Mouse (Mus musculus) embryonic facial prominence, embryonic 14.5 days (tissue): ENCODE measurements around the gene Uvssa. TPM values are rescaled to one million over a fixed set of nuclear protein-coding genes. Genes with fewer than 3 reads are reported as not detected.

Experiments used
- ATAC-seq: fragments of 200-750 bp; cut with Nextera tagmentation; 2 replicates; pipeline ENCODE4 v1.8.0; 2017; ENCODE audit warnings: low read depth, moderate number of reproducible peaks, moderate TSS enrichment
- DNase-seq: peaks from one replicate; pipeline ENCODE4 v3.0.0-alpha.2; 2015; ENCODE audit warnings: low spot score
- H3K27ac ChIP-seq: fragments of 300-500 bp; sonication (generic); replicated peaks from 2 replicates; pipeline ENCODE4 v1.5.1; 2014; ENCODE audit warnings: low read depth, mild to moderate bottlenecking, low read length, moderate library complexity
- H3K27me3 ChIP-seq: fragments of 300-500 bp; sonication (generic); replicated peaks from 2 replicates; pipeline ENCODE4 v1.6.1; 2014; ENCODE audit warnings: low read length; ENCODE audit not compliant: control insufficient read depth, insufficient read depth
- H3K36me3 ChIP-seq: fragments of 300-500 bp; sonication (generic); 2 replicates; pipeline ENCODE4 v1.6.1; 2014; ENCODE audit warnings: low read length, mixed read lengths; ENCODE audit not compliant: control insufficient read depth, insufficient read depth
- H3K4me1 ChIP-seq: fragments of 300-500 bp; sonication (generic); 2 replicates; pipeline ENCODE4 v1.6.1; 2014; ENCODE audit warnings: antibody characterized with exemption, low read length; ENCODE audit not compliant: control insufficient read depth, insufficient read depth
- H3K4me2 ChIP-seq: fragments of 300-500 bp; sonication (generic); 2 replicates; pipeline ENCODE4 v1.6.1; 2014; ENCODE audit warnings: low read depth, mild to moderate bottlenecking, low read length, moderate library complexity, mixed read lengths
- H3K4me3 ChIP-seq: fragments of 300-500 bp; sonication (generic); 2 replicates; pipeline ENCODE4 v1.5.1; 2014; ENCODE audit warnings: low read depth, mild to moderate bottlenecking, low read length
- H3K9ac ChIP-seq: fragments of 300-500 bp; sonication (generic); 2 replicates; pipeline ENCODE4 v1.6.1; 2014; ENCODE audit warnings: low read depth, mild to moderate bottlenecking, low read length, moderate library complexity, mixed read lengths
- H3K9me3 ChIP-seq: fragments of 300-500 bp; sonication (generic); 2 replicates; pipeline ENCODE4 v1.6.1; 2016; ENCODE audit warnings: low read length; ENCODE audit not compliant: control insufficient read depth
- WGBS: fragments of 180-500 bp; shearing (Covaris S2); extraction: QIAGEN DNeasy Blood & Tissue Kit; methylation state at CpG from one replicate; pipeline ENCODE4 v1.1.7; 2014; 5-methylcytosine and 5-hydroxymethylcytosine counted together
- polyA plus RNA-seq: library from polyadenylated mRNA; unstranded; fragments of >200 nt; fragmentation: Nextera tagmentation; extraction: Ambion mirVana; gene quantifications from 2 replicates; pipeline ENCODE4 v1.2.1, GENCODE M21; 2014

The Uvssa gene
- polyA plus RNA-seq, 1 experiment from 2014 or later = 7.1 TPM

GRCm38 (mm10) chr5:33442927-33443710 is 64.8 kb downstream of the Uvssa start:
- Histone ChIP-seq H3K4me3 (peak overlapping the region; percentile 29), H3K9me3 (no peaks in the 10 kb centered on the region), H3K4me1 (0 out of 2 replicates have a peak, but pooled peaks cover 2% of the 10 kb centered on the region), H3K9ac (peak overlapping the region; percentile 40), H3K4me2 (peak overlapping the region; percentile 57), H3K36me3 (no peaks in the 10 kb centered on the region), H3K27ac (no peak overlapping the region), H3K27me3 (peaks cover 45% of the 10 kb centered on the region)
- WGBS = 7% methylated on average over 50 of the region's 56 CpGs
- DNase-seq (no peak), ATAC-seq (no peak)

- Histone ChIP-seq H3K9me3 (no peaks in the 10 kb centered on the region), H3K27ac (no peak overlapping the region), H3K4me2 (no peak overlapping the region), H3K36me3 (no peaks in the 10 kb centered on the region), H3K27me3 (peaks cover 45% of the 10 kb centered on the region), H3K9ac (no peak overlapping the region), H3K4me3 (no peak overlapping the region), H3K4me1 (0 out of 2 replicates have a peak, but pooled peaks cover 2% of the 10 kb centered on the region)
- WGBS = 53% methylated on average over 9 of the region's 9 CpGs
- DNase-seq (no peak), ATAC-seq (no peak)
These were observed 65.4 kb downstream of the Uvssa start for GRCm38 (mm10) chr5:33443794-33444193.

GRCm38 (mm10) chr5:33455737-33456136 is 77.4 kb downstream of the Uvssa start:
- DNase-seq = no peak
- Histone ChIP-seq H3K9ac (no peak overlapping the region), H3K36me3 (no peaks in the 10 kb centered on the region)

GRCm38 (mm10) chr5:33458132-33458622 is 79.8 kb downstream of the Uvssa start:
- WGBS = 48% methylated on average over 3 of the region's 3 CpGs
- no peak for DNase-seq
- Histone ChIP-seq H3K27me3 (no peaks in the 10 kb centered on the region), H3K9ac (no peak overlapping the region), H3K9me3 (no peaks in the 10 kb centered on the region), H3K4me1 (no peaks in the 10 kb centered on the region), H3K4me2 (no peak overlapping the region), H3K4me3 (no peak overlapping the region), H3K36me3 (no peaks in the 10 kb centered on the region), H3K27ac (no peak overlapping the region)
- no peak for ATAC-seq

More at GRCm38 (mm10) chr5:33455737-33456136, 77.4 kb downstream of the Uvssa start:
- no peak for ATAC-seq
- no peaks in the 10 kb centered on the region for H3K4me1 ChIP-seq
- no peak overlapping the region for H3K4me3 ChIP-seq
- 37% methylated on average over 8 of the region's 8 CpGs for WGBS
- no peaks in the 10 kb centered on the region for H3K9me3 ChIP-seq
- H3K27me3 ChIP-seq = no peaks in the 10 kb centered on the region
- no peak overlapping the region for H3K4me2 ChIP-seq
- H3K27ac ChIP-seq = no peak overlapping the region

GRCm38 (mm10) chr5:33459111-33459510 is 80.8 kb downstream of the Uvssa start:
- no peaks in the 10 kb centered on the region for H3K36me3 ChIP-seq
- WGBS = 62% methylated on average over 2 of the region's 2 CpGs
- no peak overlapping the region for H3K9ac ChIP-seq
- H3K4me1 ChIP-seq = no peaks in the 10 kb centered on the region
- no peaks in the 10 kb centered on the region for H3K9me3 ChIP-seq
- no peak overlapping the region for H3K4me3 ChIP-seq
- ATAC-seq = no peak
- H3K27me3 ChIP-seq = no peaks in the 10 kb centered on the region
- H3K27ac ChIP-seq = no peak overlapping the region
- H3K4me2 ChIP-seq = no peak overlapping the region
- no peak for DNase-seq

- no peaks in the 10 kb centered on the region for H3K36me3 ChIP-seq
- DNase-seq (no peak), ATAC-seq (no peak)
- H3K4me3 ChIP-seq = no peak overlapping the region
- no peak overlapping the region for H3K27ac ChIP-seq
- H3K4me1 ChIP-seq = no peaks in the 10 kb centered on the region
- no peaks in the 10 kb centered on the region for H3K9me3 ChIP-seq
- no peak overlapping the region for H3K9ac ChIP-seq
- WGBS = 40% methylated on average over 7 of the region's 7 CpGs
- no peaks in the 10 kb centered on the region; the same call in 1 of the 2 replicates for H3K27me3 ChIP-seq
- H3K4me2 ChIP-seq = no peak overlapping the region
These were observed 86.0 kb downstream of the Uvssa start for GRCm38 (mm10) chr5:33464390-33464789.

GRCm38 (mm10) chr5:33465464-33465863 is 87.1 kb downstream of the Uvssa start:
- H3K27me3 ChIP-seq = no peaks in the 10 kb centered on the region; the same call in 1 of the 2 replicates
- peak; percentile 11 for DNase-seq

More at GRCm38 (mm10) chr5:33465464-33465863, 87.1 kb downstream of the Uvssa start:
- Histone ChIP-seq H3K36me3 (no peaks in the 10 kb centered on the region), H3K4me1 (no peaks in the 10 kb centered on the region), H3K9ac (no peak overlapping the region), H3K4me3 (no peak overlapping the region), H3K4me2 (no peak overlapping the region), H3K27ac (no peak overlapping the region), H3K9me3 (no peaks in the 10 kb centered on the region)
- 53% methylated on average over 11 of the region's 11 CpGs for WGBS
- no peak for ATAC-seq
